Mouse (Mus musculus) small intestine, adult 2 months (tissue): ENCODE data around the gene Trem2.

ENCODE experiments used
- CTCF ChIP-seq: fragments of 200-500 bp; IDR thresholded peaks from 2 replicates; pipeline ENCODE4 v1.5.1; 2012; ENCODE audit warnings: low read depth, mild to moderate bottlenecking, control low read depth, inconsistent platforms, low read length, moderate library complexity, mixed read lengths; ENCODE audit not compliant: insufficient replicate concordance, insufficient read length; ENCODE audit errors: extremely low read depth
- POLR2A ChIP-seq: fragments of 200-500 bp; IDR thresholded peaks from 2 replicates; pipeline ENCODE4 v1.6.1; 2012; ENCODE audit warnings: low read depth, mild to moderate bottlenecking, control low read depth, inconsistent platforms, low read length, moderate library complexity

DNA sequence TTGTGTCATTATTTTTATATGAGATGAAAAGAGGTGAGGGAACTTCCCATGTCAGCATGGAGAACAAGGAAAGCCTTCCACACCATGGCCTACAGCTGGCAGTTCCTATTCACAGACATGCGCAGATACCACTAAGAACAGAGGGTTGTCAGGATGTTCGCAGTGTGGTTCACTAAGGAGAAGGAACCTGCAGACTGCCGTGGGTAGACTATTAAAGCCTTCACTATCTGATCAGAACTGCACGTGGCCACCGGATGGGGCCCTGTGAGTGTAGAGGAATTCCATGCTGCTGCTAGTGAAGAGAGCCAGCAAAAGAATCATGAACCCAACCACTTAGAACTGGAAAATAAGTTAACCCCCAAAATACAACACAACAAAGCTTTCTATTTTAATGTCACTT lies 43.2 kb downstream of the Trem2 start:
- TF ChIP-seq POLR2A (no peak), CTCF (no peak)
